Mouse (Mus musculus) kidney, adult 11 months (tissue): Measurements from ENCODE around the gene Riok1.
A peak's percentile ranks its signal among the peaks of the same experiment; 100 is the strongest.

Experiments
- DNase-seq: peaks from one replicate; pipeline ENCODE4 v3.0.0; 2022

Gene Riok1

GRCm38 (mm10) chr13:38064854-38065663 lies 28.3 kb downstream of the Riok1 start:
- DNase-seq = peak; percentile 69

DNA sequence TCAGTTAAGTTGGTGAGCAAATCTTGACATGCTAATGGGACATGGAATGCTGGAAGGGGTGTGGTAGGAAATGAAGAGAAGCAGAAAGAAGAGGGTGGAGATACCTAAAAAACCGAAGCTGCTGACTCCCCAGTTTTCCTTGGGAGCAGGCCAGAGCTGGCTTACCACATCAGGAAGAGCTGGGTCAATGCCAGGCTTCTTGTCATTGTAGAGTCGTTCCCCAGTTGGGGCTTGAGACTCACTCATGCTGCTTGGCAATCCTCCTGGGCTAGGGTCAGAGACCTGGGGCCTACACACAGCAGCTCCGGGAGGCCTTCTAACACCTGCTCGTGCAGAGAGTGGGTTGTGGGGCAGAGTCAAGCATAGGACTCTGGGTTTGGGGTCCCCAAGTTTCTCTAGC lies 34.1 kb downstream of the Riok1 start:
- no peak for DNase-seq

- DNase-seq = no peak
Measured at GRCm38 (mm10) chr13:38073374-38074307, 36.8 kb downstream of the Riok1 start.

GRCm38 (mm10) chr13:38074404-38074803 lies 37.6 kb downstream of the Riok1 start:
- DNase-seq = no peak

GRCm38 (mm10) chr13:38077113-38077512 lies 40.3 kb downstream of the Riok1 start:
- no peak for DNase-seq

- DNase-seq = no peak
Measured at GRCm38 (mm10) chr13:38078836-38079235, 42.0 kb downstream of the Riok1 start.

GRCm38 (mm10) chr13:38079366-38079765 lies 42.6 kb downstream of the Riok1 start:
- no peak for DNase-seq

GRCm38 (mm10) chr13:38080014-38080413 lies 43.2 kb downstream of the Riok1 start:
- no peak for DNase-seq

GRCm38 (mm10) chr13:38080725-38081124 lies 43.9 kb downstream of the Riok1 start:
- DNase-seq = no peak

GRCm38 (mm10) chr13:38081161-38081560 lies 44.4 kb downstream of the Riok1 start:
- DNase-seq = no peak

GRCm38 (mm10) chr13:38086711-38087110 lies 49.9 kb downstream of the Riok1 start:
- no peak for DNase-seq

DNA sequence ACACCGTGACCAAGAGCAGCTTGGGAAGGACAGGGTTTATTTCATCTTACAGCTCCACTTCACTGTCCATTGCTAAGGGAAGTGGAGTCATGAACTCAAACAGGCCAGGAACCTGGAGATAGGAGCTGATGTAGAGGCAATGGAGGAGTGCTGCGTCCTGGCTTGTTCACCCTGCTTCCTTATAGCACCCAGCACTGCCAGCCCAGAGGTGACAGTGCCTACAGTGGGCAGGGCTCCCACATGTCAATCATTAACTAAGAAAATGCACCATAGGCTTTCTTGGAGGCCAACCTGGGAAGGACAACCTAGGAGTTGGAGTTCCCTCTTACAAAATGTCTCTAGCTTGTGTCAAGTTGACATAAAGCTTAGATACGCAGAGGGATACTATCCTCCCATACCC lies 51.2 kb downstream of the Riok1 start:
- DNase-seq = peak; percentile 21

DNA sequence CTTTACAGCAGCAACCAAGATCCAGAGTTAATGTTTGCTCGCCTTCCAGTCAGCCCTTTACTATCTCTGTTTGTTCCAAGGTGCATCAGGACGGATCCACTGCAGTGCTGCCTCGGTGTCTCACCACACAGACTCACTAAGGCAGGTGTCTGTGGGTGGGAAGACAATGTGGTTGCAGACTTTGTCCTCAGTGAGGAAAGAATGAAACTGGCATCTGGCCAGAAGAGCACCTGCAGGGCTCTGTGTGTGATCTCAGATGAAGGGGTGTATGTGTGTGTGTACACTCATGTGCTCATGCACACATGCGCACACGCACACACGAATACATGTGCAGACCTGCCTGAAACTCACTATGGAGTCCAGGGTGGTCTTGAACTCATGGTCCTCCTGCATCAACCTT lies 52.7 kb downstream of the Riok1 start:
- DNase-seq = no peak

- no peak for DNase-seq
Measured at GRCm38 (mm10) chr13:38089871-38090270, 53.1 kb downstream of the Riok1 start.

- no peak for DNase-seq
Measured at GRCm38 (mm10) chr13:38096207-38096606, 59.4 kb downstream of the Riok1 start.

GRCm38 (mm10) chr13:38103406-38103805 lies 66.6 kb downstream of the Riok1 start:
- DNase-seq = no peak

- no peak for DNase-seq
Measured at GRCm38 (mm10) chr13:38104501-38104900, 67.7 kb downstream of the Riok1 start.

DNA sequence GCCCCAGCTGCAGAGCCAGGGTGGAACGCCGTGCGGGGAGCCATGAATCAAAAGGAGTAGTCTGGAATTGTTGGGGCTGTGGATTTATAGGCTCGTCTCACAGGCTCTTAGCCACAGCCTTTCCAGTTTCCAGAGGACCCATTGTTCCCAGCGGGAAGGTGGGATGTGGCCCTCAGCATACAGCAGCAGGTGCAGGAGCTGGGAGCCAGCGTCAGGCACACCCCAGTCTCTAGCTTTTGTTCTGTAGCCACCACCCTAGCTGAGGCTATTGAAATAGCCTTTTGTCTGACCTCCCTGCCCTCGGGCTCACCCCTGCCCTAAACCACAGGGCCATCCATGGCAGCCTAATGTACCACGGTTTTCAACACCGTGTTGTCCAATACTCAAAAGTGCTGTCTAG lies 72.3 kb downstream of the Riok1 start:
- no peak for DNase-seq
